14 mouse cellular contexts compared by ENCODE assay signal in genomic region chr13:35851581-35851980, GRCm38 (mm10).
"Had no signal": no experiment of that assay in that cellular context is flagged by ENCODE, and none has a peak within 500 bp of the region (broad histone marks: within the 10 kb centered on the region; RNA-seq: fewer than 3 reads in every experiment).

No protein-coding gene starts in this region.

- DNase-seq: kidney, postnatal 10 days; kidney, postnatal 4 days; lung, adult 2 months; lung, postnatal 10 days; lung, postnatal 4 days; midbrain, embryonic 14.5 days; thymus, postnatal 4 days had no signal

- H3K4me2 ChIP-seq: liver, embryonic 11.5 days; liver, embryonic 15.5 days; neural tube, embryonic 12.5 days had no signal

- H3K4me1 ChIP-seq: neural tube, embryonic 12.5 days had no signal

- H3K9me3 ChIP-seq: limb, embryonic 10.5 days; liver, embryonic 15.5 days; midbrain, embryonic 10.5 days; neural tube, embryonic 12.5 days had no signal

- H3K36me3 ChIP-seq: neural tube, embryonic 12.5 days had no signal

- H3K4me3 ChIP-seq: layer of hippocampus, adult 2 months; limb, embryonic 10.5 days; liver, embryonic 15.5 days; midbrain, embryonic 10.5 days; neural tube, embryonic 12.5 days had no signal

- H3K27me3 ChIP-seq: liver, embryonic 15.5 days; neural tube, embryonic 12.5 days had no signal

- H3K9ac ChIP-seq: liver, embryonic 15.5 days; neural tube, embryonic 12.5 days had no signal

- H3K27ac ChIP-seq: layer of hippocampus, adult 2 months; limb, embryonic 10.5 days; liver, embryonic 15.5 days; midbrain, embryonic 10.5 days; neural tube, embryonic 12.5 days; stomach, postnatal 0 days had no signal
